Mouse (Mus musculus): ENCODE data around the gene Cacna1d. TPM values are rescaled to one million over a fixed set of nuclear protein-coding genes. Genes with fewer than 3 reads are reported as not detected.

Cacna1d gene
- polyA plus RNA-seq, 1 experiment from 2014 or later = 0.36 TPM

DNA sequence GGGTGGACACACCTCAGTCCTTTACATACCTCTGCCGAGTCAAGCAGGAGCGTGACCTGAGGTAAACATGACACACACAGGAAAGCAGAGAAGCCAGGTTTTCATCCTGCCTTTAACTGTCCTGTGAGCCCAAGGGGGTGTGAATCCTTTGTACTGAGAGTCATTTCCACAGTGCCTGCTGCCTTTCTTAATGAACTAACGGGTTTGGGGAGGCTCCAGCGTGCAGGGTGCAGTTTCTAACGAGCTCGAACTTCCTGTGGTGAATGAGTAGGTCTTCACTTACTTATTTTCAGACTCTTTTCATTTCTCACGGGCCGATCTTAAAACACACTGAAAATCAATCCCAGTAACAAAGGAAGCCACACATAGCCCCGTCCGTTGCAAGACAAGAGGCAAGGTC lies 476.8 kb downstream of the Cacna1d start:
- WGBS (ENCODE audit: insufficient replicate concordance) = 32% methylated on average over 10 of the region's 10 CpGs
- Histone ChIP-seq H3K27me3 (ENCODE audit: insufficient read depth, low read length) (no peaks in the 10 kb centered on the region), H3K4me1 (ENCODE audit: insufficient read depth) (peaks cover 36% of the 10 kb centered on the region), H3K9ac (replicated peaks) (no peak overlapping the region), H3K4me2 (ENCODE audit: low read depth, low read length) (no peak overlapping the region), H3K9me3 (ENCODE audit: low read length) (no peaks in the 10 kb centered on the region), H3K36me3 (replicated peaks; ENCODE audit: insufficient read depth, low read length) (no peaks in the 10 kb centered on the region), H3K4me3 (ENCODE audit: low read depth, low read length) (no peak overlapping the region), H3K27ac (ENCODE audit: low read depth) (0 out of 2 replicates have a peak overlapping the region, but pooled peaks have one; percentile 6)
- DNase-seq = no peak
- TF ChIP-seq CTCF (IDR thresholded peaks at IDR 0.05; ENCODE audit: low read depth) (no peak), EP300 (IDR thresholded peaks at IDR 0.05; ENCODE audit: low read depth) (no peak)
- no peak for ATAC-seq

DNA sequence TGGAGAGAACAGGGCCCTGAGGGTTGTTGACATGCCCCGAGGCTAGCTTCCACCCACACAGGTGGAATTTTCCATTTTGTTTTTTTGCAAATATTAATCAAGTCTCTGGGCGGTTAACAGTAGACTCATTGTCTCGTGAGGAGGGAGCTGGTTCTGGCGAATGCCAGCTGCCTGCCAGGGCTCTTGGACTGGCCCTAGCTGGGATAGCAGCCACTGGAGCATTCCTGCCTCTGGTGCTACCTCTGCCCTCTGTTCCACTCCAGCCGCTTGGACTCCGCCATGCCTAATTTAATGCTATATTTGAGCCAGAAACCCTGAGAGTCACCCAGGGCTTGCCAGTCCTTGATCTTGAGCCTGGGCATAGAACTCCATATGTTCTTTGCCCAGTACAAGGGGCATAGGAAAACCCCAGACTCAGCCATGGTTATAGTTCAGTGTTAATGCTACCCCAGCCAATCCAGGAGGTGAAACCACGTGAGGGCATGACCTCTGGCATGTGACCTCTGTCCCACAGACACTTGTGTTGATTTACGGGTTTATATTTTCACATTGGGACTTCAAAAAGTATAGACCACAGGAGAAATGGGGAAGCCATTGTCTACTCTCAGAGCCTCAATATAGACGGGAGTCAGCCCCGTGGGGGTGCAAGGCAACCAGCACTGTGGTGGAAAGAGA lies 479.2 kb downstream of the Cacna1d start:
- TF ChIP-seq CTCF (IDR thresholded peaks at IDR 0.05; ENCODE audit: low read depth) (no peak), EP300 (IDR thresholded peaks at IDR 0.05; ENCODE audit: low read depth) (no peak)
- H3K4me3 ChIP-seq (ENCODE audit: low read depth, low read length) = no peak overlapping the region; the same call in 1 of the 2 replicates
- DNase-seq = no peak
- no peaks in the 10 kb centered on the region for H3K36me3 ChIP-seq (replicated peaks; ENCODE audit: insufficient read depth, low read length)
- H3K4me2 ChIP-seq (ENCODE audit: low read depth, low read length) = peak overlapping the region; percentile 72
- H3K9me3 ChIP-seq (ENCODE audit: low read length) = no peaks in the 10 kb centered on the region
- ATAC-seq = no peak
- 63% methylated on average over 10 of the region's 10 CpGs for WGBS (ENCODE audit: insufficient replicate concordance)
- peak overlapping the region; percentile 60 for H3K27ac ChIP-seq (ENCODE audit: low read depth)
- peaks cover 28% of the 10 kb centered on the region for H3K4me1 ChIP-seq (ENCODE audit: insufficient read depth)
- no peak overlapping the region for H3K9ac ChIP-seq (replicated peaks)
- H3K27me3 ChIP-seq (ENCODE audit: insufficient read depth, low read length) = 0 out of 2 replicates have a peak, but pooled peaks cover 3% of the 10 kb centered on the region

DNA sequence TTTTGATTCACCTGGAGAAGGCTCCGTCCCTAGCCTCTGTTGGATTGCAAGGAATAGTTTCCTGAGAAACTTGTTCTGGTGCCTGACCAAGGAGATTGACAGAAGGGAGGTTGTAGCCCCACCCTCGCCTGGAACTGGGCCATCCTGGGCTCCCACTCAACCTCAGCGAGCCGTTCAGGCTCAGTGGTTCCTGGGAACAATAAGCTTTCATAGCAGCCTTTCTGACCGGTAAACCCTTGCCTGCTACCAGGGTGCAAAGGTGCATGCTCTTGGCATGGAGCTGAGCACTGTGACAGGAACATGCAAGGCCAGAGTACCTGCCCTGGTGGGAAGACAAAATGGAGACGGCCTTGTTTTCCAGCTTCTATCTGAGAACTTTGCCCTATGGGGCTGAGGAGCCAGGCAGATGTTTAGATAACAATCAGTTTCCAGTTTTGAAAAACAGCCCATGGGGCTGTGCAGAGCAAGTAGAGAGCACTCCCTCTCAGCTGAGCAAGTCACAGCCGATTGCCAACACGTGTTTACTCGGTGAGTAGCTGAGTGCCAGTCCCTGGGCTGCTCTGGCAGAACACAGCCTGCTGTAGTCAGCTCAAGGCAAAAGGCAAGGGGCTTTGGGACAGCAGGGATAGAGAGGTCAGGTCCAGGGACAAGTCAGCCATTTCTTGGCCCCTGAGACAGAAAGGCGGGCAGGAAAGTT lies 481.2 kb downstream of the Cacna1d start:
- Histone ChIP-seq H3K9me3 (ENCODE audit: low read length) (no peaks in the 10 kb centered on the region), H3K4me2 (ENCODE audit: low read depth, low read length) (peak overlapping the region; percentile 72), H3K36me3 (replicated peaks; ENCODE audit: insufficient read depth, low read length) (no peaks in the 10 kb centered on the region), H3K4me3 (ENCODE audit: low read depth, low read length) (peak overlapping the region; percentile 54), H3K27ac (ENCODE audit: low read depth) (peak overlapping the region; percentile 91), H3K27me3 (ENCODE audit: insufficient read depth, low read length) (0 out of 2 replicates have a peak, but pooled peaks cover 3% of the 10 kb centered on the region), H3K9ac (replicated peaks) (peak overlapping the region; percentile 71), H3K4me1 (ENCODE audit: insufficient read depth) (peaks cover 21% of the 10 kb centered on the region)
- 54% methylated on average over 10 of the region's 10 CpGs for WGBS (ENCODE audit: insufficient replicate concordance)
- TF ChIP-seq EP300 (IDR thresholded peaks at IDR 0.05; ENCODE audit: low read depth) = no peak
- no peak for TF ChIP-seq CTCF (IDR thresholded peaks at IDR 0.05; ENCODE audit: low read depth)
- ATAC-seq = peak; percentile 73
- peak; percentile 57 for DNase-seq

DNA sequence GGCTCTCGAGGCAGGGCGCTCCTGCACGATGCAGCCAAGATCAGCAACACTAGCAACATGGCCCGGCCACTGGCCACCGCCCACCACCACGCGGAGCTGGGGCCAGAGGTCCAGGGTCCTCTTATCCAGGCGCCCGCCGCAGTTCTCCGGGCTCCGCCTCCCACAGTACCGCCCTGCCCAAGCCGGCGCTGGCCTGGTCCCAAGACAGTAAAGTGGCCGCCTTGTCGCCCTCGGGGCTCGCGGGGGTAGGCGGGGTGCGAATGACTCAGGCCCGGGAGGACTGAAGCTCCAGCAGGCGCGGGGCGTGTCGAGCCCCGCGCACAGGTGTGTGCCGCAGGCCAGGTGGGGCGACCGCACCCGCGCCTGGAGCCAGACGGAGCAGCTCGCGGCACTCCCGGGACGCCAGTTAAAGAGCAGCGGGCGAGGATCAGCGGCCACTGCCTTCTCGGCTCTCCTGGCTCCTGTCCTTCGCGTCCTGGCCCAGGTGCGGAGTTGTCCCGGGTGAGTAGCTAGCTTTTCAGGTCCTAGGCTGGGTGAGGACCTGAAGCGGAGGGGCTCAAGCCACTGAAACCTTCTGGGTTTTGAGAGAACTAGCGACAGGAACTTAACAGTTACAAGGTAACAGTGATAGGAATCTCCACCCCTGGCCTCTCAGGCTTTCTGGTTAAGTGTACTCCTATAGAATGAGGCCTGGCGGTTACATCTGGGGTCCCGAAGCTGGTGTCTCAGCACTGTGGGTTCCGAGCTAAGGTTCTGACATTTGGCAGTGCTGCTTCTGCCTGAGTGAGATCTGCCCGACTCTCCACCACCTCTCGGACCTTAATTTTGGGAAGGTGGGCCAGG lies 482.3 kb downstream of the Cacna1d start, which contains the start of the genes Il17rb and Chdh:
Il17rb (minus strand) TSS at position 164 of the 843 bp plus-strand sequence.
Chdh (plus strand) TSS at position 291 of the 843 bp plus-strand sequence.
- TF ChIP-seq CTCF (IDR thresholded peaks at IDR 0.05; ENCODE audit: low read depth) (no peak), EP300 (IDR thresholded peaks at IDR 0.05; ENCODE audit: low read depth) (no peak)
- WGBS (ENCODE audit: insufficient replicate concordance) = 9% methylated on average over 50 of the region's 54 CpGs
- peak within 1 kb of the TSS; percentile 91 for H3K27ac ChIP-seq (ENCODE audit: low read depth)

DNA sequence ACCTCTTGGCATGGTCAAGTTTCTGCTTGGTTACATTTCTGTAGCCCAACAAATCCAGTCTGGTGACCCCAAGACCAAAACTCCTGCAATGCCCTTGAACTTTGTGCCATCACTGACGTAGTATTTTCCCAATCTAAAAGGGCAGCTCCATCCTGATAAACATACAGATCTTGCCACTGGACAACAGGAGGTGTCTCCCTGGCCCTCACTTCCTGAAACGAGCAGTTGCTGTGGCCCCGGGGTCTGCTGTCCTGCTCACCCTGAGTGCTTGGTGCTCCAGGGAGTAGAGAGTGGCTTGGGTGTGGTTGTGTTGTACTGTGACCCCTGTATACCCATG lies 491.8 kb downstream of the Cacna1d start:
- H3K9ac ChIP-seq (replicated peaks) = no peak overlapping the region
- H3K4me2 ChIP-seq (ENCODE audit: low read depth, low read length) = no peak overlapping the region
- peak; percentile 40 for DNase-seq
- H3K27ac ChIP-seq (ENCODE audit: low read depth) = peak overlapping the region; percentile 85
- H3K9me3 ChIP-seq (ENCODE audit: low read length) = no peaks in the 10 kb centered on the region
- H3K27me3 ChIP-seq (ENCODE audit: insufficient read depth, low read length) = no peaks in the 10 kb centered on the region
- H3K36me3 ChIP-seq (replicated peaks; ENCODE audit: insufficient read depth, low read length) = peaks cover 15% of the 10 kb centered on the region
- H3K4me1 ChIP-seq (ENCODE audit: insufficient read depth) = peaks cover 24% of the 10 kb centered on the region
- WGBS (ENCODE audit: insufficient replicate concordance) = 51% methylated on average over 3 of the region's 3 CpGs
- peak; percentile 51 for ATAC-seq
- TF ChIP-seq CTCF (IDR thresholded peaks at IDR 0.05; ENCODE audit: low read depth) (no peak), EP300 (IDR thresholded peaks at IDR 0.05; ENCODE audit: low read depth) (no peak)
- no peak overlapping the region for H3K4me3 ChIP-seq (ENCODE audit: low read depth, low read length)

More for the DNA sequence above, 482.3 kb downstream of the Cacna1d start, which contains the start of the genes Il17rb and Chdh:
- Histone ChIP-seq H3K27me3 (ENCODE audit: insufficient read depth, low read length) (0 out of 2 replicates have a peak, but pooled peaks cover 3% of the 10 kb centered on the region), H3K9ac (replicated peaks) (peak within 1 kb of the TSS; percentile 71), H3K4me3 (ENCODE audit: low read depth, low read length) (peak within 1 kb of the TSS; percentile 54), H3K4me2 (ENCODE audit: low read depth, low read length) (peak within 1 kb of the TSS; percentile 72), H3K4me1 (ENCODE audit: insufficient read depth) (peaks cover 12% of the 10 kb centered on the region), H3K36me3 (replicated peaks; ENCODE audit: insufficient read depth, low read length) (no peaks in the 10 kb centered on the region), H3K9me3 (ENCODE audit: low read length) (no peaks in the 10 kb centered on the region)
- ATAC-seq (peak; percentile 82), DNase-seq (peak; percentile 84)

Measured in liver, postnatal 0 days (tissue).